Mouse (Mus musculus) cerebellum, adult 2 months (tissue): ENCODE measurements around the gene Calml3. TPM values are rescaled to one million over a fixed set of nuclear protein-coding genes. Genes with fewer than 3 reads are reported as not detected.

Source experiments
- DNase-seq, 2 experiments: peaks; one replicate each; pipeline ENCODE4 v3.0.0; 2021
- H3K27ac ChIP-seq: fragments of 200-500 bp; 2 replicates; pipeline ENCODE4 v1.5.1; 2012; ENCODE audit warnings: low read length, control low read depth, inconsistent platforms; ENCODE audit not compliant: insufficient read depth
- H3K27me3 ChIP-seq: fragments of 200-500 bp; 2 replicates; pipeline ENCODE4 v1.6.1; 2012; ENCODE audit warnings: inconsistent platforms, mild to moderate bottlenecking, low read length, moderate library complexity; ENCODE audit not compliant: control insufficient read depth, insufficient read depth
- H3K4me1 ChIP-seq: fragments of 200-500 bp; 2 replicates; pipeline ENCODE4 v1.6.1; 2011; ENCODE audit warnings: low read length; ENCODE audit not compliant: control insufficient read depth, insufficient read depth
- H3K4me3 ChIP-seq: fragments of 200-500 bp; replicated peaks from 2 replicates; pipeline ENCODE3; 2011; ENCODE audit warnings: mild to moderate bottlenecking, low read depth, low read length, control low read depth; ENCODE audit not compliant: insufficient read depth
- CTCF ChIP-seq: fragments of 200-500 bp; IDR thresholded peaks from 2 replicates; pipeline ENCODE4 v1.5.1; 2011; ENCODE audit warnings: low read depth, mild to moderate bottlenecking, control low read depth, low read length, moderate library complexity, borderline replicate concordance; ENCODE audit not compliant: insufficient read depth
- POLR2A ChIP-seq: fragments of 200-500 bp; IDR thresholded peaks from 2 replicates; pipeline ENCODE4 v1.6.1; 2011; ENCODE audit warnings: low read length, control low read depth, borderline replicate concordance; ENCODE audit not compliant: insufficient read depth
- WGBS: fragments of 180-500 bp; shearing (Covaris S2); methylation state at CpG from one replicate; pipeline ENCODE4 v1.1.7; 2018; 5-methylcytosine and 5-hydroxymethylcytosine counted together
- polyA plus RNA-seq: library from polyadenylated mRNA; depleted of rRNA; stranded (reverse); fragments of >200 nt; gene quantifications from 2 replicates; pipeline ENCODE4 v1.2.3, GENCODE M21; 2012

Gene Calml3
- polyA plus RNA-seq, 1 experiment, result not detected

DNA sequence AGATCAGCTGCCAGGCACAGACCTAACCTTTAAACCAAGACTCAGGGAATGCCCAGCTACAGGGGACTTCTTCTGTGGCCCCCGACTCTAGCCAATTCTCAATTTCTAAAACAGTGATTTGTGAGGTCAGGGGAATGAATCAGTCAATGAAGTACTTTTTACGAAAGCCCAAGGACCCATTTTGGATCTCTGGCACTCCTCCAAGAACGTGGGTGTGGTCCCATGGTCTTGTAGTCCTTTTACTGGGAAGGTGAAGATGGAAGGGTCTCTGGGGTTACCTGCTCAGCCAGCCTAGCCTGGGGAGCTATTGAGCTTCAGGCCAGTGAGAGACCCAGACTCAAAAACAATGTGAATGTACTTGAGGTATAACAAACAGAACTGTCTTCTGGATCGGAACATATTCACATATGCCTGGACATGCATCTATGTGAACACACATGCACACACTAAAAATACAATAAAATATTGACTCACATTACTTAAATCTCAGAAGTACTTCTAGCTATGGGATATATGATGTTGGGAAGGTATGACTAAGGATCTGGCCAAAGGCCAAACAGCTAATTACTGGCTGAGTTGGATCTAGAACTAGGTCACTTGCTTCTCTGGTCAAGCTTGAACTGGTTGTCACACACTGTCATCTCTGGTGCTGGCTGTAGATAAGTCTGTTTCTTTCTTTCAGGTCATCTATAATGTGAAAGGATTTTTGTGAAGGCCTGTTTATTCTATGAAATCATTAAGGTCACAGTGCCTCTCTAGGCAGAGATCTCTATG lies 25.3 kb downstream of the Calml3 start:
- peaks cover 17% of the 10 kb centered on the region for H3K4me1 ChIP-seq
- no peak overlapping the region for H3K4me3 ChIP-seq
- TF ChIP-seq POLR2A, result no peak
- TF ChIP-seq CTCF, result no peak
- WGBS, result 76% methylated on average over 4 of the region's 4 CpGs
- H3K27me3 ChIP-seq, result no peaks in the 10 kb centered on the region
- no peak overlapping the region for H3K27ac ChIP-seq
- DNase-seq, result peak in 1 of 2 experiments; percentile 59

DNA sequence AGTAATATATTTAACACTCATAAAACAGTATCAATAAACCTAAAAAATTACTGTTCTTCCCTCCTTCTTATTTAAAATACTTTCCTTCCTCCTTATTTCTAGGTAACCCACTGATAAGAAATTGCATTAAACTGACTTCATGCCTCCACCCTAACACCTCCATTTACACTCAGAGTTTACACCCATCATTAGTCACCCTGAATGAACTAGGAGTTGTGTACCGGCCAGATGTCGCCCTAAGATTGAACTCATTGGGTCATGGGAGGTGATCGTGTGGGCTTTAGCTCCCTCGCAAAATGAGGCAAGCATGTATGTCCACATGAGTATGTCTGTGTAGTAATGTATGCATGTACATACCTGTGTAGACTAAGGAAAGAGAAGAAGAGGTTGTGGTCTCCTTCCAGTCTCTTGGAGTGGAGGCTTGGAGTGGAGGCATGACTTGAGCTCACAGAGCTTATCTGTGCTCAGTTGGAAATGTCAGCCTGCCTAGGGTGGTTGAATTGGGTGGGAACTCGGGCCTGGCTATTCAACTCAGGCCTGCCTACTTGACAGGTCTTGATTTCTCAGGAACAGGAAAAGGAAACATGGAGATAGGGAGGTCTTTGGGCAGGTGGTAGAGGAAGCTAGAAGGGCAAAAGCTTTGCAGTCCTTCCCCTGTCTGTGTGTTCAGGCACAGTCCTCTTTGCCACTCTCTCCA lies 26.8 kb downstream of the Calml3 start:
- TF ChIP-seq CTCF (no peak), POLR2A (no peak)
- H3K27me3 ChIP-seq, result no peaks in the 10 kb centered on the region
- DNase-seq, result no peak
- 96% methylated on average over 5 of the region's 5 CpGs for WGBS
- H3K4me1 ChIP-seq, result peaks cover 17% of the 10 kb centered on the region
- no peak overlapping the region for H3K4me3 ChIP-seq
- no peak overlapping the region for H3K27ac ChIP-seq

- peak; percentile 61 to 87 for DNase-seq
- Histone ChIP-seq H3K4me3 (no peak overlapping the region), H3K27ac (no peak overlapping the region), H3K27me3 (no peaks in the 10 kb centered on the region), H3K4me1 (peaks cover 17% of the 10 kb centered on the region)
- WGBS, result 13% methylated on average over 4 of the region's 4 CpGs
- TF ChIP-seq POLR2A (no peak), CTCF (no peak)
Observed at GRCm38 (mm10) chr13:3776446-3776845, 27.7 kb downstream of the Calml3 start.

DNA sequence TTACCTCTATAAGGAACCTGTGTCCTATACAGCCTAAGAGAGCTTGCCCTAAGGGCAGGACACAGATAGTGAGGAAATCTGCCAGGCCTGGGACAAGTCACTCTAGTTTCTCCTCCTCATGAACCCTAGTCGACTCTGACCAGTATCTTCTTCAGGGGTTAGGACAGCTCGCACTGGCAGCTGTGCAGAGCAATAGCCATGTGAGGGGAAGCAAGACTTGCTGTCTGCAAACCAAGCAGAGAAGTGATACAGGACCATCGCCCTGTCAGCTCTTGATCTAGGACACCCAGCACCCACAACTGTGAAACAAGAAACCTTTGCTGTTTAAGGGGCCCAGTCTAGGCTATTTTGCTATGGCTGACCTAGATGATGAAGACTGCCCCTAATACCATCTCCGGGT lies 29.1 kb downstream of the Calml3 start:
- 86% methylated on average over 4 of the region's 4 CpGs for WGBS
- no peak for TF ChIP-seq POLR2A
- H3K4me1 ChIP-seq, result peaks cover 17% of the 10 kb centered on the region
- no peaks in the 10 kb centered on the region for H3K27me3 ChIP-seq
- no peak overlapping the region for H3K4me3 ChIP-seq
- no peak for DNase-seq
- no peak overlapping the region for H3K27ac ChIP-seq

- Histone ChIP-seq H3K4me3 (no peak overlapping the region), H3K27me3 (no peaks in the 10 kb centered on the region), H3K4me1 (peaks cover 17% of the 10 kb centered on the region), H3K27ac (no peak overlapping the region)
- peak; percentile 16 to 39 for DNase-seq
- 6% methylated on average over 3 of the region's 3 CpGs for WGBS
- no peak for TF ChIP-seq CTCF
- no peak for TF ChIP-seq POLR2A
Observed at GRCm38 (mm10) chr13:3774280-3774679, 29.8 kb downstream of the Calml3 start.

GRCm38 (mm10) chr13:3773149-3773688 lies 30.9 kb downstream of the Calml3 start:
- WGBS, result 100% methylated on average over 2 of the region's 2 CpGs
- no peak for TF ChIP-seq CTCF
- DNase-seq, result no peak
- H3K27me3 ChIP-seq, result no peaks in the 10 kb centered on the region
- H3K4me3 ChIP-seq, result no peak overlapping the region
- H3K4me1 ChIP-seq, result peaks cover 17% of the 10 kb centered on the region
- no peak overlapping the region for H3K27ac ChIP-seq

GRCm38 (mm10) chr13:3771221-3771620 lies 32.9 kb downstream of the Calml3 start:
- Histone ChIP-seq H3K27me3 (no peaks in the 10 kb centered on the region), H3K27ac (no peak overlapping the region), H3K4me1 (peaks cover 9% of the 10 kb centered on the region), H3K4me3 (no peak overlapping the region)
- no peak for TF ChIP-seq CTCF
- no peak for TF ChIP-seq POLR2A
- DNase-seq, result no peak
- 93% methylated on average over 5 of the region's 5 CpGs for WGBS
